Mouse (Mus musculus) MEL (cell line): ENCODE measurements around the gene Ugt1a10. TPM values are rescaled to one million over a fixed set of nuclear protein-coding genes. Genes with fewer than 3 reads are reported as not detected.

Experiments
- DNase-seq: peaks from one replicate; pipeline ENCODE4 v3.0.0; 2011; ENCODE audit warnings: low read depth, low spot score
- H3K27ac ChIP-seq: 2 replicates; pipeline ENCODE4 v1.5.1; 2012; ENCODE audit warnings: low read depth, mild to moderate bottlenecking, control low read depth, low read length, moderate library complexity; ENCODE audit not compliant: control insufficient read depth
- H3K27me3 ChIP-seq, 2 experiments: fragments of 150-350 bp in 1 of 2; sonication (generic) in 1 of 2; 2 replicates each; pipeline ENCODE4 v1.6.1; 2012; ENCODE audit warnings: low read length in 2 of 2, mild to moderate bottlenecking in 2 of 2, improper control_type of control experiment in 1 of 2, moderate library complexity in 1 of 2; ENCODE audit not compliant: insufficient read depth in 2 of 2, control insufficient read depth in 1 of 2
- H3K36me3 ChIP-seq, 2 experiments: 2 replicates each; pipeline ENCODE4 v1.6.1; 2012 to 2014; ENCODE audit warnings: low read length in 2 of 2, improper control_type of control experiment in 1 of 2, inconsistent platforms in 1 of 2, mild to moderate bottlenecking in 1 of 2; ENCODE audit not compliant: insufficient read depth in 2 of 2, control insufficient read depth in 1 of 2
- H3K4me1 ChIP-seq, 2 experiments: fragments of 150-350 bp in 1 of 2; sonication (generic) in 1 of 2; 2 replicates each; pipeline ENCODE4 v1.6.1; 2012; ENCODE audit warnings: low read length in 2 of 2, improper control_type of control experiment in 1 of 2, mild to moderate bottlenecking in 1 of 2; ENCODE audit not compliant: insufficient read depth in 2 of 2, control insufficient read depth in 1 of 2
- H3K4me3 ChIP-seq, 2 experiments: fragments of 150-350 bp in 1 of 2; sonication (generic) in 1 of 2; 2 replicates each; pipeline ENCODE4 v1.5.1; 2012; ENCODE audit warnings: low read depth in 2 of 2, low read length in 2 of 2, mild to moderate bottlenecking in 2 of 2, moderate library complexity in 2 of 2, control low read depth in 1 of 2, improper control_type of control experiment in 1 of 2; ENCODE audit not compliant: control insufficient read depth in 1 of 2, insufficient read depth in 1 of 2
- H3K79me2 ChIP-seq: 2 replicates; pipeline ENCODE4 v1.6.1; 2012; ENCODE audit warnings: mild to moderate bottlenecking, low read length, moderate library complexity; ENCODE audit not compliant: control insufficient read depth, poor library complexity, insufficient read depth
- H3K9ac ChIP-seq: 2 replicates; pipeline ENCODE4 v1.6.1; 2012; ENCODE audit warnings: low read depth, mild to moderate bottlenecking, control low read depth, low read length, moderate library complexity; ENCODE audit not compliant: control insufficient read depth, poor library complexity, severe bottlenecking
- H3K9me3 ChIP-seq: fragments of 150-350 bp; sonication (generic); replicated peaks from 2 replicates; pipeline ENCODE4 v1.6.1; 2012; ENCODE audit warnings: mild to moderate bottlenecking, low read length, improper control_type of control experiment, moderate library complexity; ENCODE audit not compliant: insufficient read depth
- BHLHE40 ChIP-seq: IDR thresholded peaks from 2 replicates; pipeline ENCODE4 v1.6.1; 2012; ENCODE audit warnings: low read depth, mild to moderate bottlenecking, inconsistent platforms, low read length, improper control_type of control experiment, borderline replicate concordance
- CTCF ChIP-seq, 3 experiments: IDR thresholded peaks in 2 of 3; conservative IDR thresholded peaks in 1 of 3; 2 replicates each; pipeline ENCODE4 v1.5.1; 2011 to 2012; ENCODE audit warnings: low read length in 3 of 3, low read depth in 2 of 3, mild to moderate bottlenecking in 2 of 3, improper control_type of control experiment in 1 of 3, inconsistent platforms in 1 of 3, mixed read lengths in 1 of 3, moderate library complexity in 1 of 3; ENCODE audit not compliant: control insufficient read depth in 1 of 3, insufficient read depth in 1 of 3, poor library complexity in 1 of 3, severe bottlenecking in 1 of 3
- E2F4 ChIP-seq: IDR thresholded peaks from 2 replicates; pipeline ENCODE4 v1.6.1; 2011; ENCODE audit warnings: low read depth, low read length, improper control_type of control experiment, borderline replicate concordance
- ELF1 ChIP-seq: IDR thresholded peaks from 2 replicates; pipeline ENCODE4 v1.6.1; 2014; ENCODE audit warnings: low read depth, mild to moderate bottlenecking, inconsistent platforms, low read length, improper control_type of control experiment, moderate library complexity
- ETS1 ChIP-seq: IDR thresholded peaks from 2 replicates; pipeline ENCODE4 v1.6.1; 2012; ENCODE audit warnings: low read depth, mild to moderate bottlenecking, inconsistent platforms, low read length, improper control_type of control experiment, moderate library complexity
- HCFC1 ChIP-seq: IDR thresholded peaks from 2 replicates; pipeline ENCODE4 v1.6.1; 2012; ENCODE audit warnings: low read depth, mild to moderate bottlenecking, inconsistent platforms, low read length, improper control_type of control experiment, moderate library complexity
- JUND ChIP-seq: IDR thresholded peaks from 2 replicates; pipeline ENCODE4 v1.6.1; 2011; ENCODE audit warnings: low read depth, mild to moderate bottlenecking, improper control_type of control experiment, low read length
- MAFK ChIP-seq: IDR thresholded peaks from 2 replicates; pipeline ENCODE4 v1.6.1; 2011; ENCODE audit warnings: low read depth, mild to moderate bottlenecking, low read length, improper control_type of control experiment, borderline replicate concordance
- MXI1 ChIP-seq: IDR thresholded peaks from 2 replicates; pipeline ENCODE4 v1.6.1; 2011; ENCODE audit warnings: mild to moderate bottlenecking, low read depth, low read length, improper control_type of control experiment
- MYC ChIP-seq: IDR thresholded peaks from 2 replicates; pipeline ENCODE4 v1.6.1; 2011; ENCODE audit warnings: low read depth, mild to moderate bottlenecking, low read length, improper control_type of control experiment, moderate library complexity
- NRF1 ChIP-seq: IDR thresholded peaks from 2 replicates; pipeline ENCODE4 v1.6.1; 2014; ENCODE audit warnings: low read depth, mild to moderate bottlenecking, inconsistent platforms, low read length, improper control_type of control experiment, moderate library complexity; ENCODE audit not compliant: poor library complexity, insufficient read depth, severe bottlenecking
- POLR2AphosphoS2 ChIP-seq: IDR thresholded peaks from 2 replicates; pipeline ENCODE4 v1.6.1; 2011; ENCODE audit warnings: low read length, improper control_type of control experiment
- RCOR1 ChIP-seq: IDR thresholded peaks from 2 replicates; pipeline ENCODE4 v1.6.1; 2012; ENCODE audit warnings: low read depth, mild to moderate bottlenecking, inconsistent platforms, low read length, improper control_type of control experiment
- SIN3A ChIP-seq: IDR thresholded peaks from 2 replicates; pipeline ENCODE4 v1.6.1; 2012; ENCODE audit warnings: low read length, improper control_type of control experiment, inconsistent platforms
- SMC3 ChIP-seq: IDR thresholded peaks from 2 replicates; pipeline ENCODE4 v1.6.1; 2011; ENCODE audit warnings: low read depth, low read length, improper control_type of control experiment
- TCF12 ChIP-seq: IDR thresholded peaks from 2 replicates; pipeline ENCODE4 v1.6.1; 2014; ENCODE audit warnings: low read depth, mild to moderate bottlenecking, inconsistent platforms, low read length, improper control_type of control experiment, moderate library complexity
- USF1 ChIP-seq: IDR thresholded peaks from 2 replicates; pipeline ENCODE4 v1.6.1; 2014; ENCODE audit warnings: low read depth, mild to moderate bottlenecking, inconsistent platforms, low read length, improper control_type of control experiment, moderate library complexity
- ZKSCAN1 ChIP-seq: IDR thresholded peaks from 2 replicates; pipeline ENCODE4 v1.6.1; 2012; ENCODE audit warnings: low read depth, mild to moderate bottlenecking, inconsistent platforms, low read length, improper control_type of control experiment, moderate library complexity
- ZNF384 ChIP-seq: IDR thresholded peaks from 2 replicates; pipeline ENCODE4 v1.6.1; 2012; ENCODE audit warnings: low read depth, mild to moderate bottlenecking, inconsistent platforms, low read length, improper control_type of control experiment
- polyA plus RNA-seq, 2 experiments: library from polyadenylated mRNA; stranded (reverse) in 1 of 2; unstranded in 1 of 2; fragments of >175 nt in 1 of 2; fragments of >200 nt in 1 of 2; gene quantifications; 2 replicates each; pipeline versions ENCODE4 v1.2.1 to v1.2.4; 2012; ENCODE audit warnings: low replicate concordance in 2 of 2, low read depth in 1 of 2; ENCODE audit not compliant: insufficient read length in 2 of 2, insufficient read depth in 1 of 2, missing spikeins in 1 of 2
- total RNA-seq: library from RNA; depleted of rRNA; stranded (reverse); fragments of 300-350 nt; gene quantifications from 2 replicates; pipeline ENCODE4 v1.2.3, GENCODE M21; 2012

Gene Ugt1a10
- total and polyA plus RNA-seq, 3 experiments: not detected

DNA sequence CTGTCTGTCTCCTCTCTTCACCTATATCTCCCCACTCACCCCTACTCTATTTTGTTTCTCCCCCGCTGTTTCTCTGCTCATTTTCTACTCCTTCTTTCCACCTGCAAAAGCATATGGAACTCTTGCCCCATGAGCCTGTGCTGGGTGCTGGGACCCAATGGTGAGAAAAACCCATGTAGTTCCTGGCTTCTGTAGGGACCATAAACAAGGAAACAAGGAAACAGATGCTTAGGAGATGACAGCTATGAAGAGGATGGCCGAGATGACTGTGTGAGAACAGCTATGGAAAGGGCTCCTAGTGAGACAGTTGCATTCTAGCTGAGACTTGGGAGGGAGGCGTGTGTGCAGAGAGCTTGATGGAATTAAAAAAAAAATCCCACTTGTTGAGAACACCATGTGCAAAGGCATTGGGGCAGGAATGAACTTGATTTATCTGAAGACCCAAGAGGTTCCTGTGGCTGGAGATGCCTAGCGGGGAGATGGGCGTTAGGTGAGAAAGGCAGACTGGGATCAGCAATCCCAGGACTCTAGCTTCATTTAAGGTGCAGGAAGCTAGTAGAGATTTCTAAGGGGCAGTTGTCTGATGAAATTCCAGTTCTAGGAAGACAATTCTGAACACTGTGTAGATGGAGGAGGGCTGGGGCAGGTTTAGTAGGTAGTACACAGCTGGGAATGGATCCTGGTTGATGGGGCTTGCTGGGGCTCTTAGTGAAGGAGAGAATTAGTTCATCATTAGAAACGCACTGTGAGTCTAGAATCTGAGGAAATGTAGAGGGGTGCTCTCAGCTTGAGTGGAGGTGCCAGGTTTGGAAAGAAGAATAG, 176.0 kb downstream of the Ugt1a10 start:
- no peak overlapping the region for H3K27ac ChIP-seq
- H3K9ac ChIP-seq: no peak overlapping the region
- no peak for TF ChIP-seq MXI1
- H3K4me1 ChIP-seq: no peaks in the 10 kb centered on the region
- DNase-seq: no peak
- no peaks in the 10 kb centered on the region for H3K36me3 ChIP-seq
- H3K9me3 ChIP-seq: no peaks in the 10 kb centered on the region
- H3K27me3 ChIP-seq: no peaks in the 10 kb centered on the region
- H3K79me2 ChIP-seq: no peaks in the 10 kb centered on the region
- no peak overlapping the region for H3K4me3 ChIP-seq

DNA sequence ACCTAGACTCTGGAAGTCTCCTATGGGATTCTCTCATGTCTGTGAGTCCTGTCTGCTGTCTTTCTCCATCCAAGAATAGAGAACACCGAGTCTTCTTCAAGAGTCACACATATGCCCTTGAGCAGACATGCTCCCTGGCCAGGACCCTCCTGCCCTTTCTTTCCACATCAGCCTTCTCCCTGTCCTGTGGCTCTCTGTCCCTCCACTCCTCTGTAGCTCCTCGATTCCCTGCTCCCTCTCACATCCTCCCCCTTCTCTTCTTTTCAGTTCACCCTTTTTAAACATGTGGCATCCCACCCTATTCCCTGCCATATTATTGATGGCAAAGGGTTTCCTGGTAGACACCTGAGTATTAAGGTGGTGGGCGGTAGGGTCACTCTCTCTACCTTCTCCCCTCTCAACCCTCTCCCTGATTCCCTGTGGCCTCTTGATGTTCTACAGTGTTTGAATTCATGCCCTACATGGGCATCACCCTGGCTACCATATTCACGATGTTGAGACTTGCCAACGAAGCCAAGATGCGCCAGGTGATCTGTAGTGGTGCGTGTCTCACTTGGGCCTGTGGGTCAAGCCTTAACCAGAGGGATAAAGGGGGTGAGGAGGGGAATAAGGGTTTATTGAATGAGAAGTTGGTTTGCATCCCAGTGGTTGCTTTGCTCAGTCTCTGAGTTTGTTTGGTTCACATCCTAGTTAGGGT, 176.8 kb downstream of the Ugt1a10 start:
- H3K4me3 ChIP-seq: no peak overlapping the region
- no peaks in the 10 kb centered on the region for H3K9me3 ChIP-seq
- TF ChIP-seq NRF1 (no peak), CTCF (IDR thresholded peaks at IDR 0.05 in 2 of 3, conservative IDR thresholded peaks at IDR 0.05 in 1 of 3; ENCODE audit: control insufficient read depth in 1 of 3, insufficient read depth in 1 of 3, low read depth in 2 of 3, low read length in 3 of 3, poor library complexity in 1 of 3, severe bottlenecking in 1 of 3) (no peak), ZNF384 (no peak), ELF1 (no peak), MXI1 (no peak), MYC (no peak), JUND (no peak), SMC3 (no peak), USF1 (no peak), BHLHE40 (no peak), RCOR1 (no peak), SIN3A (no peak), E2F4 (no peak), TCF12 (no peak), HCFC1 (no peak), MAFK (no peak), ZKSCAN1 (no peak), POLR2AphosphoS2 (no peak), ETS1 (no peak)
- H3K36me3 ChIP-seq: no peaks in the 10 kb centered on the region
- no peaks in the 10 kb centered on the region for H3K27me3 ChIP-seq
- no peak for DNase-seq
- no peaks in the 10 kb centered on the region for H3K4me1 ChIP-seq
- no peak overlapping the region for H3K27ac ChIP-seq
- H3K9ac ChIP-seq: no peak overlapping the region
- H3K79me2 ChIP-seq: no peaks in the 10 kb centered on the region
